10 mouse cellular contexts compared by ENCODE assay signal in the genomic region with DNA sequence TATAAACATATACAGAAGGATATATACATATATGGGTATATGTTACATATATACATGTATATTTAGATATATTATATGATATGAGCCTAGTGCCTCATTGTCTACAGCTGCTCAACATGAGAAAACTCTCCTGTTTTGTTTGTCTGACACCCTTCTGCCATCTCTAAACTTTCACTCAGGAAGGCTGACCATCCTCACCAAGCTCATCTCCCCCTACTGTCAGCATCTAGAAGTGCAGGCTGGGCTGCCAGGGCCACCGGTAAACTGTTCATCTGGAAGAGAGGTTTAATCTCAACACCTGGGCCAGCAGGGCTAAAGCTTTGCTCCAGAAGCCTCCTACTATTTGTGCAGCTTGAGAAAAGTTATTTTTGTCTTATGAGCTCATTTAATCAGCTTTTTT. TPM values are rescaled to one million over a fixed set of nuclear protein-coding genes. Genes with fewer than 3 reads are reported as not detected.
DNase-seq lines count a peak whose midpoint lies in the region; ATAC-seq and TF ChIP-seq lines count a peak whose summit lies in the region.
"Had no signal": no experiment of that assay in that cellular context is flagged by ENCODE, and none has a peak within 500 bp of the region (broad histone marks: within the 10 kb centered on the region; RNA-seq: fewer than 3 reads in every experiment).

No protein-coding gene starts in this region.

- H3K4me1 ChIP-seq in hindbrain, embryonic 11.5 days (replicated peaks; ENCODE audit: control insufficient read depth, insufficient read depth, low read length), result no peaks in the 10 kb centered on the region; the same call in 1 of the 2 replicates
- H3K4me1 ChIP-seq in hindbrain, embryonic 12.5 days, result peaks cover 17% of the 10 kb centered on the region
- peaks cover 4% of the 10 kb centered on the region; the same call in 1 of the 2 replicates for H3K4me1 ChIP-seq in cortical plate, adult 2 months (ENCODE audit: control insufficient read depth, insufficient read depth, low read length)

- H3K9ac ChIP-seq in hindbrain, embryonic 11.5 days (ENCODE audit: low read depth, low read length), result no peak overlapping the region
- no peak overlapping the region for H3K9ac ChIP-seq in hindbrain, embryonic 12.5 days
- H3K9ac ChIP-seq: embryonic facial prominence, embryonic 15.5 days; limb, embryonic 12.5 days had no signal

- H3K9me3 ChIP-seq in hindbrain, embryonic 11.5 days (ENCODE audit: control insufficient read depth, low read length), result no peaks in the 10 kb centered on the region
- H3K9me3 ChIP-seq in hindbrain, embryonic 12.5 days (replicated peaks), result no peaks in the 10 kb centered on the region
- H3K9me3 ChIP-seq: embryonic facial prominence, embryonic 15.5 days; limb, embryonic 12.5 days had no signal

- ATAC-seq in hindbrain, embryonic 11.5 days (ENCODE audit: low FRiP score), result no peak
- ATAC-seq in hindbrain, embryonic 12.5 days (ENCODE audit: low FRiP score), result no peak

- H3K4me3 ChIP-seq in hindbrain, embryonic 11.5 days (ENCODE audit: low read depth, low read length), result no peak overlapping the region
- no peak overlapping the region for H3K4me3 ChIP-seq in hindbrain, embryonic 12.5 days
- no peak overlapping the region for H3K4me3 ChIP-seq in cortical plate, adult 2 months (ENCODE audit: insufficient read depth, low read length)
- H3K4me3 ChIP-seq: embryonic facial prominence, embryonic 15.5 days; limb, embryonic 12.5 days had no signal

- peak; percentile 80 for DNase-seq in hindbrain, embryonic 11.5 days (ENCODE audit: low spot score)
- DNase-seq in B cell, adult 2 months, result peak; percentile 85 to 87
- DNase-seq in T-cell, adult 2 months (ENCODE audit: low spot score), result peak; percentile 67
- DNase-seq in kidney, adult 8-10 months, result peak; percentile 40 to 79
- DNase-seq in lung, postnatal 36 days, result peak; percentile 85
- DNase-seq in testis, postnatal 10 days (ENCODE audit: low spot score), result peak; percentile 85

- no peak for TF ChIP-seq POLR2A in cortical plate, adult 2 months (IDR thresholded peaks at IDR 0.05; ENCODE audit: extremely low read depth, insufficient read depth, low read length)

- no peaks in the 10 kb centered on the region for H3K36me3 ChIP-seq in hindbrain, embryonic 11.5 days (ENCODE audit: control insufficient read depth, insufficient read depth, low read length)
- H3K36me3 ChIP-seq in hindbrain, embryonic 12.5 days, result no peaks in the 10 kb centered on the region
- H3K36me3 ChIP-seq: embryonic facial prominence, embryonic 15.5 days; limb, embryonic 12.5 days had no signal

- H3K27ac ChIP-seq in hindbrain, embryonic 11.5 days (ENCODE audit: low read depth, low read length), result no peak overlapping the region
- H3K27ac ChIP-seq in hindbrain, embryonic 12.5 days, result no peak overlapping the region
- no peak overlapping the region for H3K27ac ChIP-seq in cortical plate, adult 2 months (ENCODE audit: insufficient read depth, low read length)
- H3K27ac ChIP-seq: embryonic facial prominence, embryonic 15.5 days; limb, embryonic 12.5 days had no signal

- 4% methylated on average over 1 of the region's 1 CpGs for WGBS in hindbrain, embryonic 11.5 days
- 7% methylated on average over 1 of the region's 1 CpGs for WGBS in hindbrain, embryonic 12.5 days

- TF ChIP-seq CTCF in cortical plate, adult 2 months (IDR thresholded peaks at IDR 0.05; ENCODE audit: extremely low read depth, insufficient read depth, low read length), result peak; percentile 82

- H3K27me3 ChIP-seq in hindbrain, embryonic 11.5 days (ENCODE audit: control insufficient read depth, insufficient read depth, low read length), result no peaks in the 10 kb centered on the region
- H3K27me3 ChIP-seq in hindbrain, embryonic 12.5 days, result no peaks in the 10 kb centered on the region; the same call in 1 of the 2 replicates
- H3K27me3 ChIP-seq: embryonic facial prominence, embryonic 15.5 days; limb, embryonic 12.5 days had no signal

- no peak overlapping the region for H3K4me2 ChIP-seq in hindbrain, embryonic 11.5 days (replicated peaks; ENCODE audit: low read depth, low read length)
- H3K4me2 ChIP-seq in hindbrain, embryonic 12.5 days (replicated peaks), result no peak overlapping the region
- H3K4me2 ChIP-seq: embryonic facial prominence, embryonic 15.5 days; limb, embryonic 12.5 days had no signal

RNA-seq across cellular contexts. Expression of a gene that starts 2.9 kb away (rescaled TPM):
- 40.2 and 42.2 TPM in 2 replicates for polyA plus RNA-seq in hindbrain, embryonic 11.5 days (2014; fragmentation: Nextera tagmentation; extraction: Ambion mirVana)
- polyA plus RNA-seq in hindbrain, embryonic 12.5 days (2016; fragmentation: Nextera tagmentation; extraction: Ambion mirVana), result 51.5 and 52.0 TPM in 2 replicates
- polyA plus RNA-seq in cortical plate, adult 2 months (2012; rRNA removed), result 45.8 and 49.3 TPM in 2 replicates

RNA-seq across cellular contexts. Expression of a gene that starts 45.7 kb away (rescaled TPM):
- polyA plus RNA-seq in hindbrain, embryonic 11.5 days (2014; fragmentation: Nextera tagmentation; extraction: Ambion mirVana), result 35.7 and 38.4 TPM in 2 replicates
- 36.2 and 38.4 TPM in 2 replicates for polyA plus RNA-seq in hindbrain, embryonic 12.5 days (2016; fragmentation: Nextera tagmentation; extraction: Ambion mirVana)
- 209 and 210 TPM in 2 replicates for polyA plus RNA-seq in cortical plate, adult 2 months (2012; rRNA removed)

RNA-seq across cellular contexts. Expression of a gene that starts 59.0 kb away (rescaled TPM):
- 136 and 138 TPM in 2 replicates for polyA plus RNA-seq in hindbrain, embryonic 11.5 days (2014; fragmentation: Nextera tagmentation; extraction: Ambion mirVana)
- 109 and 113 TPM in 2 replicates for polyA plus RNA-seq in hindbrain, embryonic 12.5 days (2016; fragmentation: Nextera tagmentation; extraction: Ambion mirVana)
- 143 and 146 TPM in 2 replicates for polyA plus RNA-seq in cortical plate, adult 2 months (2012; rRNA removed)
